Mouse (Mus musculus): ENCODE data around the gene Pepd. TPM values are rescaled to one million over a fixed set of nuclear protein-coding genes. Genes with fewer than 3 reads are reported as not detected.
"Not testable (repeated sequence)": the region's sequence is repeated elsewhere in the genome, so short reads cannot be mapped to it uniquely, and the experiment has no call there.

The Pepd gene
- polyA plus RNA-seq, 1 experiment from 2014 or later: 59.3 TPM

DNA sequence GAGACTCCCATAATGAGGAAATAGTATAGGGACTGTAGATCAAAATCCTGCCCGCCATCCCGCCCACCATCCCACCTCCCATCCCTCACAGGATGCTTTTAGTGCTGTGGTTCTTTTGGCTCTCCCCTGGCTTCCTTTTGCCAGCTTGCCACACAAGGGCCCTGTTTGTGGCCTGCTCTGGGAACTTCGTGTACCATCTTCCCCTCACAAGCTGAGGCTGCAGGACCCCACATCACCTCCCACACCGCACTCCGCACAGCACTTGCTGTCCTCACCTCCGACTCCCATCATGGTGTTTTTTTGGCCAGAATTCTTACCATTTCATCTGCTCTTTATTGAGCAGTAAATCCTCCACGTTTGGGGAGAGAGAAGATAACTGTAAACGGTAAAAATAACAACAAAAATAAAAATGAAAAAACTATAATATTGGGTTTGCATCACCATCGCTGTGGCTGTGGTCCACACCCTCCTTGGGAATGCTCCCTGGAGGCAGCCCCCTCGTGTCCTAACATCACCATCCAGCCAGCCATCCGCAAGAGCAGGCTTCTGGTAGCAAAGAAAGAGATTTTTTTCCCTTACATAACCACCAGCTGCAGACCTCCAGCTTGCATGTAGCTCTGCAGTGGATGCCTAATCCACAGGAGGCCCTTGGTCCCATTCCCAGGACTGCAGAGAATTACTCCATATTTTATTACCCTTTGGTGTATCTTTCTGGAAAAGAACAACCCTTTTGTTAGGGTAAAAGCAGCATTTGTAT is 51.9 kb downstream of the Pepd start:
- H3K4me1 ChIP-seq (replicated peaks): peaks cover 28% of the 10 kb centered on the region
- no peak for ATAC-seq (ENCODE audit: insufficient read depth)
- H3K9me3 ChIP-seq (replicated peaks): no peaks in the 10 kb centered on the region
- H3K27me3 ChIP-seq: no peaks in the 10 kb centered on the region
- no peaks in the 10 kb centered on the region for H3K36me3 ChIP-seq (replicated peaks)
- H3K4me2 ChIP-seq: no peak overlapping the region
- no peak overlapping the region for H3K4me3 ChIP-seq (replicated peaks)
- WGBS (ENCODE audit: insufficient replicate concordance): 70% methylated on average over 11 of the region's 11 CpGs
- H3K27ac ChIP-seq (replicated peaks): no peak overlapping the region
- H3K9ac ChIP-seq: no peak overlapping the region

DNA sequence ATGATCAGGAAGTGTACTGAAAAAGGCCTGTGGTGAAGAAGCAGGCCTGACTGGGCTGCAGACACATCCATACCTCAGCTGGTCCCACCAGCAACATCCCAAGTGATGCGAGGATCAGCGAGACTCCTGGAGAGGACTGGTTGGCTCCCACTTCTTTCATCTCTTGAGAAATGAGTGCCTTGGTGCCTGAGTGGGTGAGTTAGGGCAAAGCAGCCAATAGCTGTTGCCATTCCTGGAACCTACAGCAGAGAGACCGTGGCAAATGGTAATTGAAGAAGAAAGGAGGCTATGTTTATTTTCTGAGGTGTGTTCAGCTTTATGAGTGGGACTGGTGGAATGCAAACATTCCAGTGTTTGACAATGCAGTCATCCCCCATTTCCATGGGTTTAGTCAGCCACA is 55.2 kb downstream of the Pepd start:
- Histone ChIP-seq H3K36me3 (replicated peaks) (peaks cover 26% of the 10 kb centered on the region), H3K27ac (replicated peaks) (peak overlapping the region; percentile 89), H3K27me3 (no peaks in the 10 kb centered on the region), H3K4me1 (replicated peaks) (peaks cover 30% of the 10 kb centered on the region), H3K4me3 (replicated peaks) (no peak overlapping the region), H3K4me2 (no peak overlapping the region), H3K9me3 (replicated peaks) (no peaks in the 10 kb centered on the region), H3K9ac (no peak overlapping the region)
- ATAC-seq (ENCODE audit: insufficient read depth): no peak
- WGBS (ENCODE audit: insufficient replicate concordance): 69% methylated on average over 3 of the region's 3 CpGs

DNA sequence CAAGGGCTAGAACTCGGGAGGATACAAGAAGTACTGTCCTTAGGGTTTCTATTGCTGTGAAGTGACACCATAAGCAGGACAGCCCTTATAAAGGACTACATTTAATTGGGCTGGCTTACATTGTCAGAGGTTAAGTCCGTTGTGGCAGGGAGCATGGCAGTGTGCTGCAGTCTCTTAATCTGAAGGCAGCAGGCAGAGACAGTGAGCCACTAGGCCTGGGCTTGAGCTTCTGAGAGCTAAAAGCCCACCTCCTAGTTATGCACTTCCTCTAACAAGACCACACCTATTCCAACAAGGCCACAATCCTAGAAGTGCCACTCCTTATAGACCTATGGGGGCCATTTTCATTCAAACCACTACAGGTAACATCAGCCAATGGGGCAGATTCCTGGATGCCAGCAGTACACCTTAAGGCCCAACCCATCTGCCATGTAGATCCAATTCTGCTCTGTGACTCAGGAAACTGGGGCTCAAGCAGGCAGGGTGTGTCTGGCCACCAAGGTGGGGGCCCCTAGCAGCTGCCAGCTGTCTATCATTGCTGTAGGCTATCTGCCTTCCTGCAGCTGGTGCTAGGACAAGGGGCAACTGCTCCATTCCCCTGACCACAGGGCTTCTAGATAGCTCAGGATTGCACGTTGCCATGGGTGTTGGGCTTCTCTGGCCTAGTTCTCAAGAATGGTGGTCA is 56.7 kb downstream of the Pepd start:
- 37% methylated on average over 3 of the region's 3 CpGs for WGBS (ENCODE audit: insufficient replicate concordance)
- peak overlapping the region; percentile 42 for H3K4me2 ChIP-seq
- no peaks in the 10 kb centered on the region for H3K27me3 ChIP-seq
- H3K9ac ChIP-seq: peak overlapping the region; percentile 20; the same call in 1 of the 2 replicates
- H3K9me3 ChIP-seq (replicated peaks): no peaks in the 10 kb centered on the region
- H3K36me3 ChIP-seq (replicated peaks): peaks cover 26% of the 10 kb centered on the region
- peak overlapping the region; percentile 89 for H3K27ac ChIP-seq (replicated peaks)
- peaks cover 30% of the 10 kb centered on the region for H3K4me1 ChIP-seq (replicated peaks)
- peak overlapping the region; percentile 44 for H3K4me3 ChIP-seq (replicated peaks)
- ATAC-seq (ENCODE audit: insufficient read depth): peak; percentile 98

- Histone ChIP-seq H3K9me3 (replicated peaks) (no peaks in the 10 kb centered on the region), H3K36me3 (replicated peaks) (peaks cover 26% of the 10 kb centered on the region), H3K4me1 (replicated peaks) (peaks cover 30% of the 10 kb centered on the region), H3K9ac (no peak overlapping the region), H3K4me2 (no peak overlapping the region), H3K4me3 (replicated peaks) (no peak overlapping the region), H3K27me3 (no peaks in the 10 kb centered on the region), H3K27ac (replicated peaks) (no peak overlapping the region)
- ATAC-seq (ENCODE audit: insufficient read depth): no peak
- 76% methylated on average over 10 of the region's 10 CpGs for whole genome bisulfite sequencing (ENCODE audit: insufficient replicate concordance)
These were observed 59.6 kb downstream of the Pepd start for GRCm38 (mm10) chr7:34971826-34972225.

DNA sequence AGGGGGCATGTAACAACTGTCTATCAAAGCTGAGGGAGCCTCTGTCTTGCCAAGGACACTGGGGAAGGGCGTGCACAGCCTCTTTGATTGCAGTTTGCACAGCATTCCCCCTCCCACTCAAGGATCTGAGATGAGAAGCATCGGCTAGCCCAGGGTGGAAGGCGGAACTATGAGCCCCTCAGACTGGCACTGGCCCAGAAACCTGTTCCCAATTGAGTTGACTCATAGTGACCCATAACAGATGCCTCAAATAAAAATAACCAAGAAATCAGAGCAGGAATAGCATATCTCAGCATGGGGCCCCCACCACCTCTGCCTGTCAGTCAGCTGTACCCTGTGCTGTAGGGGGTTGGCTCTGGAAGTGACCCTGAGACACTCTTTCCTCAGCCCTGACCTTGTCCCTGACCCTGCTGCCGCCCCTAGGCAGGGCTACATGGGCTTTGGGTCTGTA is 60.8 kb downstream of the Pepd start:
- Histone ChIP-seq H3K9ac (no peak overlapping the region), H3K27ac (replicated peaks) (no peak overlapping the region), H3K36me3 (replicated peaks) (peaks cover 26% of the 10 kb centered on the region), H3K4me3 (replicated peaks) (no peak overlapping the region), H3K4me1 (replicated peaks) (peaks cover 19% of the 10 kb centered on the region), H3K27me3 (no peaks in the 10 kb centered on the region), H3K9me3 (replicated peaks) (no peaks in the 10 kb centered on the region), H3K4me2 (no peak overlapping the region)
- ATAC-seq (ENCODE audit: insufficient read depth): no peak
- WGBS (ENCODE audit: insufficient replicate concordance): 71% methylated on average over 4 of the region's 4 CpGs

DNA sequence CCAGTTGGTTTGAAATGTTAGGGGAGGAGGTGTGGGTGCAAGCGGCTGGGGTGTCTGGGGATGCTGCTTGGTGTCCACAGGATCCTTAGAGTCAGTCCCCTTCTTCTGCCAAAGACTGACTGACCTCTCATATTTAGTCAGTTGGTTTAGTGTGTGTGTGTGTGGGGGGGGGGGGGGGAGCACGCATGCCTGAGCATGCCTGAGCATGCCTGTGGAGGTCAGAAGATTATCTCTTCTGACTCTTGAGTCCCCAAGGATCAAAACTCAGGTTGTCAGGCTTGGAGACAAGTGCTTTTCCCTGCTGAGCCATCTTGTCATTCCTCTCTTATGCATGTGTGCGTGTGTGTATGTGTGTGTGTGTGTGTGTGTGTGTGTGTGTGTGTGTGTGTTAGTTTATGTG is 61.7 kb downstream of the Pepd start:
- Histone ChIP-seq H3K9me3 (replicated peaks) (no peaks in the 10 kb centered on the region), H3K36me3 (replicated peaks) (peaks cover 26% of the 10 kb centered on the region), H3K27ac (replicated peaks) (no peak overlapping the region), H3K4me2 (no peak overlapping the region), H3K27me3 (no peaks in the 10 kb centered on the region), H3K4me1 (replicated peaks) (peaks cover 15% of the 10 kb centered on the region), H3K4me3 (replicated peaks) (no peak overlapping the region), H3K9ac (no peak overlapping the region)
- 78% methylated on average over 3 of the region's 3 CpGs for WGBS (ENCODE audit: insufficient replicate concordance)
- ATAC-seq (ENCODE audit: insufficient read depth): no peak

- Histone ChIP-seq H3K9ac (no peak overlapping the region), H3K36me3 (replicated peaks) (peaks cover 13% of the 10 kb centered on the region), H3K27me3 (no peaks in the 10 kb centered on the region), H3K9me3 (replicated peaks) (no peaks in the 10 kb centered on the region), H3K4me3 (replicated peaks) (no peak overlapping the region), H3K27ac (replicated peaks) (no peak overlapping the region), H3K4me2 (no peak overlapping the region), H3K4me1 (replicated peaks) (0 out of 2 replicates have a peak, but pooled peaks cover 5% of the 10 kb centered on the region)
- WGBS (ENCODE audit: insufficient replicate concordance): 77% methylated on average over 12 of the region's 12 CpGs
- no peak for ATAC-seq (ENCODE audit: insufficient read depth)
These were observed 63.7 kb downstream of the Pepd start for GRCm38 (mm10) chr7:34975913-34976312.

DNA sequence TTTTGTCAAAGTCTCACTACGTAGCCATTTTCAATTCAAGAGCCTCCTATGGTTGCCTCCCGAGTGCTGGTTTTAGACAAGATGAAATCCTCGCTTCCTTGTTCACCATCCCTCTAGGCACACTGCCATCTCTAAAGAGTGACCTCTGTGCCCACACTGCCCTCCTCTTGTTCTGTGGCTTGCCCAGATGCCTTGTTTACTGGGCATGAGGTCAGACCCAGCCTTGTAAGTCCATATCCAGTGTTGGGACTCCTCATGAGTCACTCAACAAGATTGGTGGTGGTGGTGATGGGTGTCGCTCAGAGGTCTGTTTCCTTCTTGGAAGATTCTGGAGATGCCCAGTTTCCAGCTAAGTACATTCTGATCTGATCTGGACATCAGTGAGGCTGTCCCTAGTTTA is 65.2 kb downstream of the Pepd start:
- H3K4me1 ChIP-seq (replicated peaks): peaks cover 12% of the 10 kb centered on the region
- H3K9ac ChIP-seq: no peak overlapping the region
- no peak overlapping the region for H3K4me3 ChIP-seq (replicated peaks)
- H3K4me2 ChIP-seq: no peak overlapping the region
- no peaks in the 10 kb centered on the region for H3K9me3 ChIP-seq (replicated peaks)
- H3K36me3 ChIP-seq (replicated peaks): peaks cover 4% of the 10 kb centered on the region; the same call in 1 of the 2 replicates
- WGBS (ENCODE audit: insufficient replicate concordance): 72% methylated on average over 4 of the region's 4 CpGs
- H3K27ac ChIP-seq (replicated peaks): no peak overlapping the region
- no peak for ATAC-seq (ENCODE audit: insufficient read depth)
- no peaks in the 10 kb centered on the region for H3K27me3 ChIP-seq

- Histone ChIP-seq H3K4me3 (replicated peaks) (no peak overlapping the region), H3K4me1 (replicated peaks) (peaks cover 52% of the 10 kb centered on the region), H3K4me2 (no peak overlapping the region), H3K27ac (replicated peaks) (peak overlapping the region; percentile 61), H3K27me3 (no peaks in the 10 kb centered on the region), H3K9ac (0 out of 2 replicates have a peak overlapping the region, but pooled peaks have one; percentile 36), H3K36me3 (replicated peaks) (peaks cover 8% of the 10 kb centered on the region; the same call in 1 of the 2 replicates), H3K9me3 (replicated peaks) (no peaks in the 10 kb centered on the region)
- ATAC-seq (ENCODE audit: insufficient read depth): peak; percentile 34; the same call in 1 of the 2 replicates
- WGBS (ENCODE audit: insufficient replicate concordance): 79% methylated on average over 10 of the region's 10 CpGs
These were observed 69.6 kb downstream of the Pepd start for GRCm38 (mm10) chr7:34981803-34982202.

GRCm38 (mm10) chr7:34982372-34982771 is 70.2 kb downstream of the Pepd start:
- ATAC-seq (ENCODE audit: insufficient read depth); H3K4me2 ChIP-seq; H3K9me3 ChIP-seq (replicated peaks); H3K27me3 ChIP-seq; H3K4me3 ChIP-seq (replicated peaks); H3K36me3 ChIP-seq (replicated peaks); H3K9ac ChIP-seq: not testable (repeated sequence)
- H3K27ac ChIP-seq (replicated peaks): peak overlapping the region; percentile 61; the same call in 1 of the 2 replicates
- H3K4me1 ChIP-seq (replicated peaks): peaks cover 57% of the 10 kb centered on the region
- WGBS (ENCODE audit: insufficient replicate concordance): 59% methylated on average over 2 of the region's 2 CpGs

- Histone ChIP-seq H3K9ac (no peak overlapping the region), H3K4me1 (replicated peaks) (peaks cover 58% of the 10 kb centered on the region), H3K27ac (replicated peaks) (peak overlapping the region; percentile 96), H3K4me3 (replicated peaks) (no peak overlapping the region), H3K27me3 (no peaks in the 10 kb centered on the region), H3K36me3 (replicated peaks) (peaks cover 8% of the 10 kb centered on the region; the same call in 1 of the 2 replicates), H3K4me2 (peak overlapping the region; percentile 61; the same call in 1 of the 2 replicates), H3K9me3 (replicated peaks) (no peaks in the 10 kb centered on the region)
- ATAC-seq (ENCODE audit: insufficient read depth): no peak
- 67% methylated on average over 4 of the region's 4 CpGs for WGBS (ENCODE audit: insufficient replicate concordance)
These were observed 71.7 kb downstream of the Pepd start for GRCm38 (mm10) chr7:34983702-34984475.

Data from liver, embryonic 15.5 days (tissue).